Mouse (Mus musculus): ENCODE measurements at regions not wholly inside any gene's neighbourhood (a gene's known extent, or its start where the extent isn't known, plus 50 kb on each side); places are given as distances from the start of the nearest gene placed in this dataset.

DNA sequence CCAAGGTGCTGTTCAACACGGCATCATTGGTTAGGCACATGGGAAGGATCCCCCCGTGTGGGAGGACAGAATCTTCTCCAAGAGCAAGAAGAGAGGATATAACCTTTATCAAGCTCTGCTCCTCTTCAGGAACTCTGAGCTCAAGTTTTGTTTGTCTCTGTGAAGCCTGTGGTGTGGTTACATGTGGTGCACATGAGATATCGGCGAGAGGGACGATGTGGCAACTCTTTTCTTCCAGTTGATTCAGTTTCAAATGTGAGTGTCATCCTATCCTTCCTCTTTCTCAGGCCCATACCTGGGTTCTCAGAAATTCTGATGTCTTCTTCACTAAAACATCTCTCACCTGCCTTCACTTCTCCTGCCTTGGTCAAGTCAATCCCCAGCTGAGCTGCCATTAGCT, 145.3 kb upstream of the Gm9833 start:
- TF ChIP-seq POLR2A (IDR thresholded peaks at IDR 0.05; ENCODE audit: extremely low read depth, insufficient read depth, low read length) (no peak), CTCF (IDR thresholded peaks at IDR 0.05; ENCODE audit: extremely low read depth, insufficient read depth, low read length) (no peak)
